Comparison of ENCODE assay signal across 8 mouse cellular contexts in genomic region chr2:155818596-155819391, GRCm38 (mm10). TPM values are rescaled to one million over a fixed set of nuclear protein-coding genes. Genes with fewer than 3 reads are reported as not detected.
DNase-seq lines count a peak whose midpoint lies in the region; ATAC-seq and TF ChIP-seq lines count a peak whose summit lies in the region.

No protein-coding gene starts in this region.

- 0 out of 2 replicates have a peak, but pooled peaks have one; percentile 14 for TF ChIP-seq EP300 in ES-Bruce4 (IDR thresholded peaks at IDR 0.05; ENCODE audit: insufficient read depth, low read depth, low read length)

- TF ChIP-seq POLR2A in ES-Bruce4 (IDR thresholded peaks at IDR 0.05; ENCODE audit: insufficient read depth, low read length), result peak; percentile 63

- intact Hi-C loops in heart, postnatal 14 days (cut with DNase I), result no loop called here

- no peak overlapping the region for H3K27ac ChIP-seq in ES-Bruce4 (ENCODE audit: insufficient read depth, low read length)
- H3K27ac ChIP-seq in forebrain, embryonic 14.5 days (ENCODE audit: low read depth, low read length), result peak overlapping the region; percentile 70
- peak overlapping the region; percentile 88 for H3K27ac ChIP-seq in neural tube, embryonic 15.5 days (replicated peaks)

- H3K4me3 ChIP-seq in ES-Bruce4 (ENCODE audit: low read depth, low read length), result peak overlapping the region; percentile 67
- H3K4me3 ChIP-seq in forebrain, embryonic 14.5 days (ENCODE audit: low read depth, low read length), result peak overlapping the region; percentile 48
- H3K4me3 ChIP-seq in neural tube, embryonic 15.5 days (replicated peaks), result peak overlapping the region; percentile 54

- H3K27me3 ChIP-seq in ES-Bruce4 (ENCODE audit: control insufficient read depth, insufficient read depth, low read length, poor library complexity, severe bottlenecking), result no peaks in the 10 kb centered on the region
- H3K27me3 ChIP-seq in forebrain, embryonic 14.5 days (replicated peaks; ENCODE audit: control insufficient read depth, insufficient read depth, low read length), result no peaks in the 10 kb centered on the region
- H3K27me3 ChIP-seq in neural tube, embryonic 15.5 days (replicated peaks), result no peaks in the 10 kb centered on the region

- no peak for TF ChIP-seq CTCF in ES-Bruce4 (IDR thresholded peaks at IDR 0.05; ENCODE audit: low read depth, low read length)

- WGBS in forebrain, embryonic 14.5 days, result 2% methylated on average over 37 of the region's 37 CpGs
- 1% methylated on average over 37 of the region's 37 CpGs for WGBS in neural tube, embryonic 15.5 days

- H3K36me3 ChIP-seq in ES-Bruce4 (ENCODE audit: control insufficient read depth, insufficient read depth, low read length, poor library complexity, severe bottlenecking), result peaks cover 25% of the 10 kb centered on the region
- H3K36me3 ChIP-seq in forebrain, embryonic 14.5 days (ENCODE audit: control insufficient read depth, insufficient read depth, low read length), result peaks cover 48% of the 10 kb centered on the region
- peaks cover 55% of the 10 kb centered on the region for H3K36me3 ChIP-seq in neural tube, embryonic 15.5 days

- H3K9ac ChIP-seq in ES-Bruce4 (ENCODE audit: low read depth, poor library complexity, severe bottlenecking), result peak overlapping the region; percentile 36
- peak overlapping the region; percentile 80 for H3K9ac ChIP-seq in forebrain, embryonic 14.5 days (ENCODE audit: low read length)
- H3K9ac ChIP-seq in neural tube, embryonic 15.5 days (replicated peaks), result peak overlapping the region; percentile 77

- peak; percentile 95 for DNase-seq in forebrain, embryonic 14.5 days (ENCODE audit: low spot score)
- DNase-seq in heart, postnatal 14 days, result peak; percentile 94 to 97
- DNase-seq in layer of hippocampus, adult 11-12 months (ENCODE audit: low spot score), result peak; percentile 95
- DNase-seq in lung, adult 18-20 months, result peak; percentile 96 to 97
- peak; percentile 89 for DNase-seq in testis, postnatal 14 days (ENCODE audit: low spot score)

- peaks cover 6% of the 10 kb centered on the region for H3K4me1 ChIP-seq in ES-Bruce4 (ENCODE audit: control insufficient read depth, insufficient read depth, low read length)
- H3K4me1 ChIP-seq in forebrain, embryonic 14.5 days (ENCODE audit: control insufficient read depth, insufficient read depth, low read length), result peaks cover 7% of the 10 kb centered on the region
- H3K4me1 ChIP-seq in neural tube, embryonic 15.5 days, result peaks cover 29% of the 10 kb centered on the region

- no peaks in the 10 kb centered on the region for H3K9me3 ChIP-seq in ES-Bruce4 (replicated peaks; ENCODE audit: control insufficient read depth, insufficient read depth, low read length, poor library complexity, severe bottlenecking)
- no peaks in the 10 kb centered on the region for H3K9me3 ChIP-seq in forebrain, embryonic 14.5 days (replicated peaks; ENCODE audit: control insufficient read depth, low read length)
- no peaks in the 10 kb centered on the region for H3K9me3 ChIP-seq in neural tube, embryonic 15.5 days (replicated peaks)

- peak overlapping the region; percentile 87 for H3K4me2 ChIP-seq in forebrain, embryonic 14.5 days (ENCODE audit: low read length)
- H3K4me2 ChIP-seq in neural tube, embryonic 15.5 days, result peak overlapping the region; percentile 81

- ATAC-seq in cerebellum, adult (ENCODE audit: insufficient number of reproducible peaks, low FRiP score, low TSS enrichment), result peak; percentile 75
- ATAC-seq in forebrain, embryonic 14.5 days, result peak; percentile 97
- peak; percentile 93 for ATAC-seq in neural tube, embryonic 15.5 days (ENCODE audit: low FRiP score)

RNA-seq across cellular contexts. Expression of gene BC029722, which starts 0.4 kb away (rescaled TPM):
- polyA plus RNA-seq in ES-Bruce4 (2011; ENCODE audit: insufficient read depth, insufficient read length, low read depth, missing spikeins), result 10.1 and 11.2 TPM in 2 replicates
- 21.9 and 24.0 TPM in 2 replicates for polyA plus RNA-seq in forebrain, embryonic 14.5 days (2014; fragmentation: Nextera tagmentation; extraction: Ambion mirVana)
- total RNA-seq in heart, postnatal 14 days (2021), result 10 to 100 TPM; 19.1 to 19.3 TPM
- 44.9 and 45.3 TPM in 2 replicates for polyA plus RNA-seq in neural tube, embryonic 15.5 days (2015; fragmentation: Nextera tagmentation; extraction: Ambion mirVana)

RNA-seq across cellular contexts. Expression of gene Eif6, which starts 7.9 kb away (rescaled TPM):
- 92.4 and 114 TPM in 2 replicates for polyA plus RNA-seq in ES-Bruce4 (2011; ENCODE audit: insufficient read depth, insufficient read length, low read depth, missing spikeins)
- 159 and 172 TPM in 2 replicates for polyA plus RNA-seq in forebrain, embryonic 14.5 days (2014; fragmentation: Nextera tagmentation; extraction: Ambion mirVana)
- total RNA-seq in heart, postnatal 14 days (2021), result 10 to 100 TPM; 54.3 to 69.8 TPM
- 153 and 171 TPM in 2 replicates for polyA plus RNA-seq in neural tube, embryonic 15.5 days (2015; fragmentation: Nextera tagmentation; extraction: Ambion mirVana)

RNA-seq across cellular contexts. Expression of gene Fam83c, which starts 15.9 kb away (rescaled TPM):
- 0.30 and 0.50 TPM in 2 replicates for polyA plus RNA-seq in ES-Bruce4 (2011; ENCODE audit: insufficient read depth, insufficient read length, low read depth, missing spikeins)
- polyA plus RNA-seq in forebrain, embryonic 14.5 days (2014; fragmentation: Nextera tagmentation; extraction: Ambion mirVana), result 0.13 and 0.23 TPM in 2 replicates
- not detected for total RNA-seq in heart, postnatal 14 days (2021)
- 0.52 and 0.72 TPM in 2 replicates for polyA plus RNA-seq in neural tube, embryonic 15.5 days (2015; fragmentation: Nextera tagmentation; extraction: Ambion mirVana)

RNA-seq across cellular contexts. Expression of gene Mmp24, which starts 43.7 kb away (rescaled TPM):
- 0.18 and 0.26 TPM in 2 replicates for polyA plus RNA-seq in ES-Bruce4 (2011; ENCODE audit: insufficient read depth, insufficient read length, low read depth, missing spikeins)
- 11.7 and 13.1 TPM in 2 replicates for polyA plus RNA-seq in forebrain, embryonic 14.5 days (2014; fragmentation: Nextera tagmentation; extraction: Ambion mirVana)
- under 1 TPM in 1 of 2 experiments, not detected in 1; 0.07 TPM for total RNA-seq in heart, postnatal 14 days (2021)
- polyA plus RNA-seq in neural tube, embryonic 15.5 days (2015; fragmentation: Nextera tagmentation; extraction: Ambion mirVana), result 13.6 and 16.2 TPM in 2 replicates
